Mouse (Mus musculus) C2C12 (cell line): Measurements from ENCODE around the gene Pot1a. TPM values are rescaled to one million over a fixed set of nuclear protein-coding genes. Genes with fewer than 3 reads are reported as not detected.

Experiments used
- H3K27me3 ChIP-seq: one replicate; pipeline ENCODE4 v1.6.1; 2011; ENCODE audit not compliant: control insufficient read depth, insufficient read depth, insufficient read length
- H3K36me3 ChIP-seq: one replicate; pipeline ENCODE4 v1.6.1; 2011; ENCODE audit not compliant: control insufficient read depth, insufficient read depth
- H3K4me3 ChIP-seq: one replicate; pipeline ENCODE4 v1.5.1; 2011; ENCODE audit warnings: mild to moderate bottlenecking, control low read depth; ENCODE audit not compliant: poor library complexity, insufficient read depth, severe bottlenecking
- H3K79me2 ChIP-seq: one replicate; pipeline ENCODE4 v1.6.1; 2011; ENCODE audit not compliant: control insufficient read depth, insufficient read depth
- H3K79me3 ChIP-seq: one replicate; pipeline ENCODE4 v1.6.1; 2011; ENCODE audit warnings: low read depth, control low read depth
- H3ac ChIP-seq: one replicate; pipeline ENCODE3; 2011; ENCODE audit warnings: low read depth; ENCODE audit not compliant: control insufficient read depth, insufficient read length
- CEBPB ChIP-seq: IDR thresholded peaks from one replicate; pipeline ENCODE4 v1.6.1; 2011; ENCODE audit warnings: low read depth, mild to moderate bottlenecking, control low read depth, moderate library complexity
- CTCF ChIP-seq: IDR thresholded peaks from one replicate; pipeline ENCODE4 v1.5.1; 2011; ENCODE audit not compliant: control insufficient read depth, insufficient read depth, insufficient read length
- FOSL1 ChIP-seq: IDR thresholded peaks from one replicate; pipeline ENCODE4 v1.8.0; 2011; ENCODE audit warnings: mild to moderate bottlenecking, low read length; ENCODE audit not compliant: poor library complexity, insufficient read depth, severe bottlenecking
- MAX ChIP-seq: IDR thresholded peaks from one replicate; pipeline ENCODE4 v1.6.1; 2011; ENCODE audit warnings: mild to moderate bottlenecking, control low read depth
- MYOD1 ChIP-seq: IDR thresholded peaks from one replicate; pipeline ENCODE4 v1.6.1; 2011; ENCODE audit warnings: low read depth; ENCODE audit not compliant: control insufficient read depth, insufficient read length
- MYOG ChIP-seq: IDR thresholded peaks from one replicate; pipeline ENCODE4 v1.6.1; 2011; ENCODE audit not compliant: control insufficient read depth, insufficient read length; ENCODE audit errors: extremely low read depth
- USF1 ChIP-seq: IDR thresholded peaks from one replicate; pipeline ENCODE4 v1.6.1; 2011; ENCODE audit warnings: low read depth, mild to moderate bottlenecking, control low read depth, moderate library complexity
- long read RNA-seq, 2 experiments: library from polyadenylated mRNA; unstranded; transcript quantifications; one replicate each; pipeline ENCODE4 v2.0.0; 2019 to 2020
- polyA plus RNA-seq: library from polyadenylated mRNA; unstranded; fragments of >200 nt; fragmentation: generic; extraction: Trizol; gene quantifications from one replicate; pipeline ENCODE4 v1.2.1, GENCODE M21; 2012; ENCODE audit warnings: missing spikeins

Gene Pot1a
- 5.0 TPM for polyA plus RNA-seq
- long read RNA-seq, experiment 1, partial matches to known transcripts = 0 of 3 reads
- long read RNA-seq, experiment 1, other reads (novel, unspliced or antisense) = 2 of 3 reads
- long read RNA-seq, experiment 2, transcript Pot1a-203 (18 exons, 3,151 nt) = major isoform, 32 of 50 reads
- long read RNA-seq, experiment 2, partial matches to known transcripts = 3 of 50 reads
- long read RNA-seq, experiment 2, other reads (novel, unspliced or antisense) = 15 of 50 reads

GRCm38 (mm10) chr6:25808806-25809495 lies at the start of gene Pot1a:
TSS of gene Pot1a (minus strand) at chr6:25809246.
- Histone ChIP-seq H3K79me2 (no peaks in the 10 kb centered on the region), H3K4me3 (peak within 1 kb of the TSS; percentile 34)
- TF ChIP-seq MAX (no peak), CEBPB (no peak), MYOD1 (no peak), MYOG (no peak), USF1 (no peak), FOSL1 (no peak), CTCF (no peak)

GRCm38 (mm10) chr6:25836261-25836660 lies 27.2 kb upstream of the Pot1a start:
- Histone ChIP-seq H3K79me2 (no peaks in the 10 kb centered on the region), H3ac (no peak overlapping the region), H3K4me3 (no peak overlapping the region), H3K79me3 (no peaks in the 10 kb centered on the region), H3K36me3 (no peaks in the 10 kb centered on the region), H3K27me3 (no peaks in the 10 kb centered on the region)
- no peak for TF ChIP-seq USF1
- TF ChIP-seq FOSL1 = no peak
- TF ChIP-seq CEBPB = no peak
- no peak for TF ChIP-seq MAX
- TF ChIP-seq CTCF = no peak
- no peak for TF ChIP-seq MYOG

More at GRCm38 (mm10) chr6:25808806-25809495, at the start of gene Pot1a:
- Histone ChIP-seq H3K79me3 (no peaks in the 10 kb centered on the region), H3ac (peak within 1 kb of the TSS; percentile 66), H3K27me3 (no peaks in the 10 kb centered on the region), H3K36me3 (no peaks in the 10 kb centered on the region)

- Histone ChIP-seq H3ac (no peak overlapping the region), H3K79me2 (no peaks in the 10 kb centered on the region), H3K36me3 (no peaks in the 10 kb centered on the region), H3K4me3 (no peak overlapping the region), H3K27me3 (no peaks in the 10 kb centered on the region), H3K79me3 (no peaks in the 10 kb centered on the region)
- no peak for TF ChIP-seq MAX
- no peak for TF ChIP-seq MYOD1
- TF ChIP-seq CEBPB = no peak
- no peak for TF ChIP-seq CTCF
Observed at GRCm38 (mm10) chr6:25806021-25806420, 3.0 kb downstream of the Pot1a start.

- H3K36me3 ChIP-seq = no peaks in the 10 kb centered on the region
- no peaks in the 10 kb centered on the region for H3K79me2 ChIP-seq
- no peaks in the 10 kb centered on the region for H3K27me3 ChIP-seq
- no peak overlapping the region for H3K4me3 ChIP-seq
- no peaks in the 10 kb centered on the region for H3K79me3 ChIP-seq
- TF ChIP-seq CTCF (no peak), USF1 (no peak), CEBPB (no peak), FOSL1 (no peak), MYOD1 (no peak), MAX (no peak), MYOG (no peak)
- no peak overlapping the region for H3ac ChIP-seq
Observed at GRCm38 (mm10) chr6:25802269-25802668, 6.8 kb downstream of the Pot1a start.

GRCm38 (mm10) chr6:25801230-25801629 lies 7.8 kb downstream of the Pot1a start:
- TF ChIP-seq CTCF (no peak), MAX (no peak), MYOG (no peak)
- Histone ChIP-seq H3K79me3 (no peaks in the 10 kb centered on the region), H3K79me2 (no peaks in the 10 kb centered on the region), H3ac (no peak overlapping the region), H3K36me3 (no peaks in the 10 kb centered on the region), H3K27me3 (no peaks in the 10 kb centered on the region), H3K4me3 (no peak overlapping the region)

GRCm38 (mm10) chr6:25768238-25768637 lies 40.8 kb downstream of the Pot1a start:
- no peak for TF ChIP-seq MYOG
- no peak for TF ChIP-seq MYOD1
- no peak for TF ChIP-seq MAX
- TF ChIP-seq FOSL1 = no peak
- no peak for TF ChIP-seq CTCF
- no peak for TF ChIP-seq CEBPB
- no peak for TF ChIP-seq USF1
- Histone ChIP-seq H3K4me3 (no peak overlapping the region), H3K79me2 (no peaks in the 10 kb centered on the region), H3K27me3 (no peaks in the 10 kb centered on the region), H3K36me3 (peaks cover 8% of the 10 kb centered on the region), H3K79me3 (no peaks in the 10 kb centered on the region), H3ac (no peak overlapping the region)
